Mouse (Mus musculus) cerebellum, adult 2 months (tissue): Measurements from ENCODE around the gene Atp6v0b.

Experiments used
- CTCF ChIP-seq: fragments of 200-500 bp; IDR thresholded peaks from 2 replicates; pipeline ENCODE4 v1.5.1; 2011; ENCODE audit warnings: low read depth, mild to moderate bottlenecking, control low read depth, low read length, moderate library complexity, borderline replicate concordance; ENCODE audit not compliant: insufficient read depth
- POLR2A ChIP-seq: fragments of 200-500 bp; IDR thresholded peaks from 2 replicates; pipeline ENCODE4 v1.6.1; 2011; ENCODE audit warnings: low read length, control low read depth, borderline replicate concordance; ENCODE audit not compliant: insufficient read depth

GRCm38 (mm10) chr4:117917847-117918246 is 30.7 kb upstream of the Atp6v0b start:
- TF ChIP-seq CTCF (no peak), POLR2A (no peak)
